Mouse (Mus musculus) megakaryocyte, embryonic 14.5 days (primary cell): ENCODE data around the gene Gen1. TPM values are rescaled to one million over a fixed set of nuclear protein-coding genes. Genes with fewer than 3 reads are reported as not detected.
A peak's percentile ranks its signal among the peaks of the same experiment; 100 is the strongest.

Experiments
- H3K27me3 ChIP-seq: replicated peaks from 2 replicates; pipeline ENCODE3; 2012; ENCODE audit warnings: inconsistent platforms
- H3K36me3 ChIP-seq: replicated peaks from 2 replicates; pipeline ENCODE3; 2012; ENCODE audit warnings: low read length, inconsistent platforms, mixed read lengths
- H3K4me1 ChIP-seq: 2 replicates; pipeline ENCODE4 v1.6.1; 2012; ENCODE audit warnings: inconsistent platforms
- H3K4me3 ChIP-seq: replicated peaks from 2 replicates; pipeline ENCODE3; 2012; ENCODE audit warnings: moderate library complexity, mild to moderate bottlenecking, inconsistent platforms
- H3K9me3 ChIP-seq: 2 replicates; pipeline ENCODE4 v1.6.1; 2012; ENCODE audit warnings: inconsistent platforms
- FLI1 ChIP-seq: IDR thresholded peaks from 2 replicates; pipeline ENCODE4 v1.6.1; 2012; ENCODE audit warnings: low read length, inconsistent platforms, mixed read lengths
- GATA1 ChIP-seq: IDR thresholded peaks from 3 replicates; pipeline ENCODE4 v1.6.1; 2012; ENCODE audit warnings: mixed read lengths, low read length, inconsistent platforms, borderline replicate concordance
- polyA plus RNA-seq: library from polyadenylated mRNA; stranded (reverse); fragments of >175 nt; gene quantifications from 2 replicates; pipeline ENCODE4 v1.2.3, GENCODE M21; 2012; ENCODE audit warnings: low replicate concordance; ENCODE audit not compliant: insufficient read depth

Gene Gen1
- polyA plus RNA-seq, 1 experiment: 0.12 TPM

DNA sequence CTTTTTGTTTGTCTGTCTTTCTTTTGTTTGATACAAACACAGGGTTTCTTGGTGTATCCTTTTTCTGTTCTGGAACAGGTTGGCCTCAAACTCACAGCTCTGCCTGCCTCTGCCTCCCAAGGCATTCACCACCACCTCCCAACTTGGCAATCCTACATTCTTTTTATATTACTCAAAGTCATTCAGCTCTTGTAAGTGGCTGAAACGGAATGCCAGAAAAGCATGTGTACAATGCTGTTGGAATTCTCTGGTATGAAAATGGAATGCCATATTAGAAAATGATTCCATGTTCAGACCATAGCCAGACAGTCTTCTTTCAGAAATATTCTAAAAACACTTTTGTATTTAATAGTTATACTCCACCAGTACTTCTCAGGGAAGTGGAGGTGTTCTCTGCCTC, 7.6 kb upstream of the Gen1 start:
- Histone ChIP-seq H3K36me3 (peaks cover 53% of the 10 kb centered on the region), H3K4me1 (peaks cover 26% of the 10 kb centered on the region), H3K4me3 (no peak overlapping the region), H3K9me3 (no peaks in the 10 kb centered on the region), H3K27me3 (no peaks in the 10 kb centered on the region)
- TF ChIP-seq FLI1 (no peak), GATA1 (no peak)

DNA sequence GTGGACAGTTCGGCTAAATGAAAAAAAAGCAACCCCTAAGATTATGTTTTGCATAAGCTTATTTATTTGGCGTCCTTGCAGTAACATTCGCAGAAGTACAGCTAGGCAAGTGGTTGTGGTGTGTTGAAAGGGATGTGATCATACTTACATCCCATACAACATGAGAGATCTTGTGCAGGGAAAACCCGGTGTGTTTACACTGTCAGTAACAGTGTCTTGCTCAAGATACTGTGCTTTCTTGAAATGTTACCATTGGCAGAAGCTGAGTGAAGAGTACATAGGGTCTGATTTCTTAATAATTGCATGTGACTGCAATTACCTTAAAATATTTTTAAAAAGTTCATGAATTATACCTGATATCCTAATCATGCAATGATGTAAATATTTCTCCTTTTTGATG, 7.0 kb upstream of the Gen1 start:
- Histone ChIP-seq H3K4me3 (no peak overlapping the region), H3K4me1 (peaks cover 32% of the 10 kb centered on the region), H3K9me3 (no peaks in the 10 kb centered on the region), H3K27me3 (no peaks in the 10 kb centered on the region), H3K36me3 (peaks cover 47% of the 10 kb centered on the region)
- TF ChIP-seq GATA1 (no peak), FLI1 (no peak)

DNA sequence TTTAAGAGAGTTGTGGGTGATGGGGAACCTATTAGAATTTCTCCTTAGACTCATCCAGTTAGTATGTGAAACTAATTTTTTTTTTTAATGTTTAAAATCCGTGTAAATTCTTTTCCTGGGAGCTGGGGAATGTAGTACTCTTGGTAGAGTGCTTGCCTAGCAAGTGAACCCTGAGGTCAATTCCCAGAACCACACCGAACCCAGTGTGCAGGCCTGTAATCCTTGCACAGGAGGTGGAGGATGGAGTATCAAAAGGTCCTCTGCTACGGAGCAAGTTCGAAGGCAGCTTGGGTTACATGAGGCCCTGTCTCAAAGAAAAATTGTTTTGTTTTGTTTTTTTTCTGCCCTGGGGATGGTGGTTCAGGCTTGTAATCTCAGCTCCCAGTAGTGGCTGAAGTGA, 1.4 kb upstream of the Gen1 start:
- TF ChIP-seq GATA1 (no peak), FLI1 (no peak)
- H3K27me3 ChIP-seq: no peaks in the 10 kb centered on the region
- H3K4me1 ChIP-seq: peaks cover 39% of the 10 kb centered on the region
- peak overlapping the region; percentile 98 for H3K4me3 ChIP-seq
- H3K36me3 ChIP-seq: peaks cover 6% of the 10 kb centered on the region
- no peaks in the 10 kb centered on the region for H3K9me3 ChIP-seq

DNA sequence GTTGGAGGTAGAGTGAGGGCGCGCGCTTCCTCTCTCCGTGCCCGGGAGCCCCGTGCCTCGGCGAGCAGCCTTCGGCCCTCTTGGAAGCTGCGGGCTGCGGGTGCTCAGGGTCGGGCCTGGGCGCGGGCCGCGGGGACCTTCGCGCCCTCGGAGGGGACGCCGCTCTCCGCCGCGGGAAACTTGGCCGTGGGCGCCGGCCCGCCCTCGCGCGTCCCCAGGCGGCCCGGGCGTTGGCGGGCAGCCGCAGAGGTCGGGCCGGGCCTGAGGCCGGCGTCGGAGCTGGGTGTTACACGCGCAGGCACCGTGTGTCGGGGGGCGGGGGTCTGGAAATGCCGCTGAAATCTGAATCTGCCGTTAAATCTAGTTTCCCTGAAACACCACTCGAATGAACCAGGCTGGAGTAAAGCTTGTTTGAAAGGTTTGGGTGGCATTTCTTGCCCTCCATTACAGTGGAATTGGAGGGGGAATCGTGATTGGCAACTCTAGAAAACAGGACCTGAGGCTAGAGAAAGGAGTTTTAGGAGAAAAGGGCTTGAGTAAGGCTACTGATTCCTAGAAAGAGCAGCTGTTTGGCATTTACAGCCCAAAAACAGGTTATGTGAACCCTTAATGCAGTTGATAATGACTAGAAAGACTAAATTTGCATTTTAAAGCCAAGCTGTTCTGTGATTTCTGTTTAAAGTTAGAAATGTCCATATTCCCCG, 833 bp upstream of the Gen1 start:
- no peak for TF ChIP-seq GATA1
- TF ChIP-seq FLI1: no peak
- Histone ChIP-seq H3K27me3 (no peaks in the 10 kb centered on the region), H3K36me3 (peaks cover 2% of the 10 kb centered on the region), H3K4me1 (peaks cover 39% of the 10 kb centered on the region), H3K9me3 (no peaks in the 10 kb centered on the region), H3K4me3 (peak overlapping the region; percentile 98)

DNA sequence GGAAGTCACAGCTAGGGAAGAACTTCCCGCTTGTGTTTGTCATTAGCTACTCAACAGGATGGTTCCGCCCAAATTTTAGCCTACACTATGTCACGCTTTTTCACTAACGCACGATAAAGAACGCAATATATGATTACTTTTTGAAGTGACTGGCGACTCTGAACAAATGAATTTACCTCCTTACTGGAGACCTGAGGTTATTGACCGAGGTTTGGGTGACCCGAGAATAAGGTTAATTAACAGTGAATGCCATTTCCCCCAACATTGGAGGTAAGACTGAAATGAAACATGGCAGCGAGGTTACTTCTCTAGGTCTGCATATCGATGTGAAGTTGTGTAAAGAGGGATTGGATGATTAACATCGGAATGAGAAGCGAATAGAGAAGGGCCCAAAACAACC, 706 bp downstream of the Gen1 start:
- H3K27me3 ChIP-seq: no peaks in the 10 kb centered on the region
- H3K9me3 ChIP-seq: no peaks in the 10 kb centered on the region
- H3K4me1 ChIP-seq: peaks cover 41% of the 10 kb centered on the region
- peak overlapping the region; percentile 98 for H3K4me3 ChIP-seq
- no peaks in the 10 kb centered on the region for H3K36me3 ChIP-seq
- TF ChIP-seq FLI1: no peak
- TF ChIP-seq GATA1: no peak

DNA sequence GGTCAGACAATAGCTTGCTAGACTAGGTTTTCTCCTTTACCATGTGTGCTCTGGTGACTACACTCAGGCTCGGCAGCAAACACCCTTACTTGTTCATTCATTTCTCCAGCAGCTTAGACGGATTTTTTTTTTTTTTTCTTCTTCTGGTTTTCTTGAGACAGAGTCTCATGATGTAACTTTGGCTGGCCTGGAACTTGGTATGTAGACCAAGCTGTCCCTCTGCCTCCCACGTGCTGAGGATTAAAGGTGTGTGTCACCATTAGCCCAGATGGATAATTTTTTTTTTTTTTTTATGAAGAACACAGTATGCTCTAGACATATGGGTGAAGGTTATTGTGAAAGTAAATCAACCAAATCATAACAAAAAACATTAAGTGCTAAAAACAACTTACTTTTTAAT, 15.3 kb downstream of the Gen1 start:
- Histone ChIP-seq H3K36me3 (peaks cover 60% of the 10 kb centered on the region), H3K4me1 (no peaks in the 10 kb centered on the region), H3K4me3 (no peak overlapping the region), H3K9me3 (no peaks in the 10 kb centered on the region), H3K27me3 (no peaks in the 10 kb centered on the region)
- TF ChIP-seq FLI1: no peak
- TF ChIP-seq GATA1: no peak

DNA sequence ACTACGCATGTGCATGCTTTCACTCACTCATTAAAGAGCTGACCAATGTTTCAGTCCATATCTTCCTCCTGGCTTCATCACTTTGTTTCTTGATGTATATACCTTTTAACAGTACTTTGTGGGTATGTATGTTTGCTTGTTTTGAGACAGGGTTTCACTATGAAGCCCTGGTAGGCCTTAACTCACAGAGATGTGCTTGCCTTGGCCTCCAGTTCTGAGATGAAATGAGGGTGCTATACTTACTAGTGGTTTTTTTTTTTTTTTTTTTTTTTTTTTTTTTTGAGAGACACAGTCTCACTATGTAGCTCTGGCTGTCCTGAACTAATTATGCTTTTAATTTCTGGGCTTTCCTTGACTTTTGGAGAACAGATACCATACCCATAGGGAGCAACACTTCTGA, 18.1 kb downstream of the Gen1 start:
- Histone ChIP-seq H3K4me3 (no peak overlapping the region), H3K36me3 (peaks cover 62% of the 10 kb centered on the region), H3K27me3 (no peaks in the 10 kb centered on the region), H3K9me3 (no peaks in the 10 kb centered on the region), H3K4me1 (no peaks in the 10 kb centered on the region)
- TF ChIP-seq GATA1 (no peak), FLI1 (no peak)

DNA sequence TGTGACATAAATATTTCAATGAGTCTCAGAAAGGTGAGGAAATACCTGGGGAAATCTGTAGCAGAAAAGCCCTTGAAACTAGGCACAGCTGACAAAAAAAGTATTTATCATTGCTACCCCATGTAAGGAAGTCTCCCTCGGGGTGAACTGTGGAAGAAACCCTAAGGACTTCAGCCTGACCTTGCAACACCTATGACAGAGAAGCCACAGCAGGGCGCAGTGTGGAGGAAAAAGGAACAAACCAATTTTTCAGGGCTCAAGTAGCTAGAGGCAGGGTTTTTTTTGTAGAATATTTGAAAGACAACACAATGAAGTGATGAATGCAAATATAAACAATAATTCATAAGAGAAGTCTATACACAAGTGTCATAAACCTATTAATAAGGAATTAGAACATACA, 29.6 kb downstream of the Gen1 start:
- H3K27me3 ChIP-seq: no peaks in the 10 kb centered on the region
- H3K36me3 ChIP-seq: peaks cover 7% of the 10 kb centered on the region
- H3K9me3 ChIP-seq: no peaks in the 10 kb centered on the region
- H3K4me3 ChIP-seq: no peak overlapping the region
- H3K4me1 ChIP-seq: no peaks in the 10 kb centered on the region
- TF ChIP-seq GATA1 (no peak), FLI1 (no peak)

DNA sequence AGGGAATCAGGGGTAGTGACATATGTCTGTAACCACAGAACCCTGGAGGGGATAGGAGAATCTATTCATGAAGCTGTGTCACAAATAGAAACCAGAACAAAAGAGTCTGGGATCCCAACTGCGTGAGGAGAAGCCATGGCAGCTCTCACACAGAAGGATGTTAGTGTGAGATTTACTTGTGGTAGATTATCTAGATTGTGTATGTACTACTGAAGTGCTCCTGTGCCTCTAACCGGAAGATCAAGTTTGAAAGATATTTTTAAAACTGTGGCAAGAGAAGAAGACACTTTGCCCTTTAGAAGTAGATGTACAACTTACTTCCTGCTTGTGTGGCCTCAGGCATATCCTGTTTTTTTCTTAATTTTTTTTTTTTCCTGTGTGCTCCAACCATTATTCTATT, 35.3 kb downstream of the Gen1 start:
- no peak overlapping the region for H3K4me3 ChIP-seq
- no peak for TF ChIP-seq FLI1
- no peaks in the 10 kb centered on the region for H3K27me3 ChIP-seq
- H3K9me3 ChIP-seq: no peaks in the 10 kb centered on the region
- no peaks in the 10 kb centered on the region for H3K36me3 ChIP-seq
- H3K4me1 ChIP-seq: peaks cover 9% of the 10 kb centered on the region

DNA sequence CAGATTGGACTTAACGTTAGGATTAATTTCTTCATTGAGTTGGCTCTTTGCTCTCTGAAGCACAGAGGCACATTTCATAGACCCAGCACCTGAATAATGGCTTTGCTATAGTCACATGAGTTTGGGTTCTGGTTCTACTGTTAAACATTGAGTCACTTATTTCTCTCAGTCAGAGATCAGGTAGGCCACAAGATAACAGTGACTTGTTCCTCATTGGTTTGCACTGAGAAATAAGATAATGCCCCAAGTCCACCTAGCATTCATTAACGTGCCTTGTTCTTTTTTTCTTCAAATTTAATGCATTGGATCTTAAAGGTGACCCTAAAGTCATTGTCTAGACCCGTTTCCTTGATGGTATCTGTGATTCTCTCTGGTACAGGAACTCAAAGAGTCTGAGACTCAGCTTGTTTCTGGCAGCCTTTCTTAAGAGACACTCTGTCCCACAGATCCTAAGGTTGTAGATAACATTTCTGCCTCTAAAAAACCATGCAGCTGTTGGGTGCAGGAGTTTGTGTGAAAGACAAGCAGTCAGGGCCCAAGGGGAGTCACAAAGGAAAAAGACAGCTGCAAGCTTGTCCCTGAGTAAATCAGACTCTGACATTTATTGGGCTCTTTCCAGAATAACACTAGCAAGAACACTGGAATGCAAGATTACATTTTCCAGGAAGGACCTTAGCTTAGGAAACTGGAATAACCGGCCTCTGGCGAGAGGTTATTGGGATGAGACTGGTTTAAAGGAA, 38.9 kb downstream of the Gen1 start:
- no peak overlapping the region for H3K4me3 ChIP-seq
- H3K9me3 ChIP-seq: no peaks in the 10 kb centered on the region
- H3K27me3 ChIP-seq: peaks cover 3% of the 10 kb centered on the region
- no peaks in the 10 kb centered on the region for H3K36me3 ChIP-seq
- peaks cover 14% of the 10 kb centered on the region for H3K4me1 ChIP-seq
- TF ChIP-seq FLI1: no peak
- no peak for TF ChIP-seq GATA1
